Mouse (Mus musculus) CH12F3 (cell line): ENCODE data around the gene Olfr462.

ENCODE experiments used
- in situ Hi-C: fragments of 300-500 bp; cut with MboI; formaldehyde crosslinking; loops from 2 replicates; pipeline ENCODE4 v1.14.3; 2020; ENCODE audit warnings: low sequenced_read_pairs

The Olfr462 gene

GRCm38 (mm10) chr11:87852690-87853596, 39.1 kb downstream of the Olfr462 start, which contains the start of gene Mks1:
TSS of gene Mks1 (plus strand) at chr11:87853215.
- in situ Hi-C loops = no loop called here

- in situ Hi-C loops = no loop called here
Measured at GRCm38 (mm10) chr11:87847884-87848283, 44.2 kb downstream of the Olfr462 start.

- in situ Hi-C loops = no loop called here
Measured at GRCm38 (mm10) chr11:87846968-87847600, 45.0 kb downstream of the Olfr462 start.

GRCm38 (mm10) chr11:87841436-87841835, 50.6 kb downstream of the Olfr462 start:
- in situ Hi-C loops = no loop called here

- in situ Hi-C loops = no loop called here
Measured at GRCm38 (mm10) chr11:87840676-87841075, 51.4 kb downstream of the Olfr462 start.
